Mouse (Mus musculus) kidney, adult 18-20 months (tissue): ENCODE measurements at regions not wholly inside any gene's neighbourhood (a gene's known extent, or its start where the extent isn't known, plus 50 kb on each side); places are given as distances from the start of the nearest gene placed in this dataset.
A peak's percentile ranks its signal among the peaks of the same experiment; 100 is the strongest.

Experiments used
- DNase-seq: peaks from one replicate; pipeline ENCODE4 v3.0.0; 2021

- DNase-seq, result no peak
These were observed 87.0 kb downstream of the Cog6 start for GRCm38 (mm10) chr3:52929827-52930605.

GRCm38 (mm10) chr3:52927361-52927841, 89.6 kb downstream of the Cog6 start:
- DNase-seq, result no peak

GRCm38 (mm10) chr3:52926549-52926948, 90.5 kb downstream of the Cog6 start:
- no peak for DNase-seq

GRCm38 (mm10) chr3:52925223-52925622, 91.8 kb downstream of the Cog6 start:
- DNase-seq, result peak; percentile 30

GRCm38 (mm10) chr3:52924631-52925030, 92.4 kb downstream of the Cog6 start:
- no peak for DNase-seq

- DNase-seq, result no peak
These were observed 93.0 kb downstream of the Cog6 start for GRCm38 (mm10) chr3:52923824-52924559.

- DNase-seq, result no peak
These were observed 94.6 kb downstream of the Cog6 start for GRCm38 (mm10) chr3:52922411-52922810.

GRCm38 (mm10) chr3:52906823-52907564, 110.0 kb downstream of the Cog6 start:
- no peak for DNase-seq

GRCm38 (mm10) chr3:52904028-52904427, 113.0 kb downstream of the Cog6 start:
- DNase-seq, result no peak

- peak; percentile 34 for DNase-seq
These were observed 119.4 kb downstream of the Cog6 start for GRCm38 (mm10) chr3:52897665-52898064.

- DNase-seq, result no peak
These were observed 120.6 kb downstream of the Cog6 start for GRCm38 (mm10) chr3:52896462-52896861.

- DNase-seq, result no peak
These were observed 121.3 kb downstream of the Cog6 start for GRCm38 (mm10) chr3:52895751-52896150.

- no peak for DNase-seq
These were observed 122.2 kb downstream of the Cog6 start for GRCm38 (mm10) chr3:52894812-52895211.

- DNase-seq, result no peak
These were observed 127.8 kb downstream of the Cog6 start for GRCm38 (mm10) chr3:52889156-52889715.

- no peak for DNase-seq
These were observed 135.1 kb downstream of the Cog6 start for GRCm38 (mm10) chr3:52881981-52882380.

- DNase-seq, result no peak
These were observed 135.9 kb downstream of the Cog6 start for GRCm38 (mm10) chr3:52881139-52881538.

- no peak for DNase-seq
These were observed 137.3 kb downstream of the Cog6 start for GRCm38 (mm10) chr3:52879700-52880099.

- DNase-seq, result no peak
These were observed 138.7 kb downstream of the Cog6 start for GRCm38 (mm10) chr3:52878334-52878733.

GRCm38 (mm10) chr3:52872260-52872659, 144.8 kb downstream of the Cog6 start:
- DNase-seq, result no peak

- no peak for DNase-seq
These were observed 153.7 kb downstream of the Cog6 start for GRCm38 (mm10) chr3:52863146-52863849.

- DNase-seq, result no peak
These were observed 155.0 kb downstream of the Cog6 start for GRCm38 (mm10) chr3:52862026-52862425.

- DNase-seq, result no peak
These were observed 155.5 kb downstream of the Cog6 start for GRCm38 (mm10) chr3:52861538-52861937.
